Mouse (Mus musculus) kidney, adult 9 months (tissue): Measurements from ENCODE around the gene Rgs7.

Source experiments
- DNase-seq: peaks from one replicate; pipeline ENCODE4 v3.0.0; 2022

The Rgs7 gene

DNA sequence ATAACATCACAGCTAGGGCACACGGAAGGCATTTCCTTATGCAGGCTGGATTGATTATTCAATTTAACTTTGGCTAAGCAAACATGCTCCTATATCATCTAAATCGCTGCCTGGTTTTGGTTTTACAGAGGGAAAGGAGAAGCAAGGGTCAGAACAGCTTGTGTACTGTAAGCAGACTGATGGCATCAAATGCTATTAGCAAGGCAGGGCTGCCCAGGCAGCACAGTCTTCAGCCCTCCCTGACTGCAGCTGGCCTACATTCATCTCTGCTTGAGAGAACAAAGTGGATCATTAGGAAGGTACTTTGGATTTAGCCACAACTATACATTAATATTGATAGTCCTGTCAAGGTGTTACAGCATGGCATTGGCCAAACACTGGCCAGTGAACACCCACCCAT is 65.2 kb downstream of the Rgs7 start:
- no peak for DNase-seq

DNA sequence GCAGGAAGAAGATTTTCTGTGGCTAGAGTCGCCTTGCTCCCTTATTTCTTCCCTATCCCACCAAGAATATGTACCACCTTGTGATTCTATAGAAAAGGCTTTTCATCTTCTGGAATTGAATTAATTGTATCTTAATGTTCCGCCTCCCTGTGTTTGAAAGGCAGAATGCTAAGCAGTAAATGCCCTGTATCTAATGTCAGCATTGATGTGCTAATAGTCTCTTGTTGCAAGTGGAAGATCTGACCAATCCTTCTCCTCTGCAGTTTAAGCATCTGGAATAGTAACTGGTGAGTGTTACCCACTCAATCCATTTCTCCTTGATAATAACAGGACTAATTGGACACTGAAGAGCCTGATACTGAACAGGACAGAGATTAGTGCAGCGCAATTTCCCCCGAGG is 65.9 kb downstream of the Rgs7 start:
- no peak for DNase-seq

DNA sequence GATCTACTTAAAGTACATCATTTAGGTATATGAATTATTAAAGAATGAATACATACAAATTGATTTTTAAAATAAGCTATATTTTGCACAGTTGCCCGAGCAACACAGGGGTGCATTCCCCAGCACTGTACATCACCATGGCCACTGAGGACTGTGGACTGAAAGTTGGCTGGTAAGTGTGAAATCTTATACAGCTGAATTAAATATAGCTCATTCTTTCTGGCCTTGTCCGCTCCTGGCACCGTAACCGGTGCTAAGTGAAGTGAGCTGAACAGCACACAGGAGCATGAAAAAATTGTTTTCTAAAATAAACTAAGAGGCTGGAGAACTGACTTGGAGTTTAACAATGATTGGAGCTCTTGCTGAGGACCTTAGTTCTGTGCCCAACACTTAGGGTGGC is 71.4 kb downstream of the Rgs7 start:
- no peak for DNase-seq

DNA sequence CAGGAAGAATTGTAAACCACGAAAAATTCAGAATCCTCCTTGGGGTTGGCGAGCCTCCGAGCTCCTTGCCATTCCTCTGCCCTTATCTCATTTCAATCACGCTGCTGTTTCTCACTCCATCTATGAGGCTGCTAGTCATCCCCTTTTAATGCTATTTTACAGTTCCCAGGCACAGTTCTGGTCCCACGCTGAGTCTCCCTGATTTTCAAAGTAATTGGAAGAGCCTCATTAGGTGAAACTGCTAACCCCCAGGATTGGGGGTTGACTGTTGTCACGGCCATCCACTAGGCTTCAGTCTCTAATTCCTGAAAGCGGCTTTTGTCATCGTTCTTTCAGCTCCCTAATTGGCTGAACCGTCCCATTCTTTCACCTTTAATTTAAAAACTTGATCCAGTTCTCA is 76.6 kb downstream of the Rgs7 start:
- no peak for DNase-seq

DNA sequence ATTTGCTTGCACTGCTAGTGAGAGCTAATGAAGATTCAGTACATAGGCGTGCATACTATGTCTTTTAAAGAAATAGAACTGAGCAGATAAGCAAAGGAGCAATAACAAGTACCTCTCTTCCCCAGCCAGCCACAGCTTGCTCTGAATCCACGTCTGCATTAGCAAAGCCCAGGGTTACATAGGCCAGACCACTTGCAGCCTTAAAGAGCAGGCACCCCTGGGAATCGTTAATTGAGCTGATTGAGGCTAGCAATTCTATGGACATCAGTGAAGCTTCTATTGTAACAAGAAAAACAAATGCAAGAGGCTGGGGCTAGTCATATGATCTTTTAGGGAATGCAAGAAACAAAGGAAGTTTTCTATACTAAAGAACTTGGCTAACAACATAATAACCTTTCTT is 81.9 kb downstream of the Rgs7 start:
- DNase-seq: no peak

DNA sequence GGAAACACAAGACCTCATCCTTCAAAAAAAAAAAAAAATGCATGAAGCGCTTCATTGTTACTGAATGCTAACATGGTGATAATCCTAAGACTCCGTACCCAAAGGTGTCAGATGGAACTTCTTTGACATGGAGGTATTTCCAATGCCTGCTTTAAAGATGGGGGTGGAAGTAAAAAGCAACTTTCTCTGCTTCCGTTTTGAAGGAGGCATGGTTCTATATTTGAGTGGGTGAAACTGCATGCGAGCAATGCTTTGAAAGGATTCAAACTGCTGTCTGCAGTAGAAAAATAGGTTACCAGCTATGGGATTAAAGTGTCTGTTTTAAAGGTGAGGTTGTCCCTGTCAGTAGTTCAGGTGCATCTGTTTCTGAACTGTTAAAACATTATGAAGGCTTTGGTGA is 100.4 kb downstream of the Rgs7 start:
- no peak for DNase-seq

DNA sequence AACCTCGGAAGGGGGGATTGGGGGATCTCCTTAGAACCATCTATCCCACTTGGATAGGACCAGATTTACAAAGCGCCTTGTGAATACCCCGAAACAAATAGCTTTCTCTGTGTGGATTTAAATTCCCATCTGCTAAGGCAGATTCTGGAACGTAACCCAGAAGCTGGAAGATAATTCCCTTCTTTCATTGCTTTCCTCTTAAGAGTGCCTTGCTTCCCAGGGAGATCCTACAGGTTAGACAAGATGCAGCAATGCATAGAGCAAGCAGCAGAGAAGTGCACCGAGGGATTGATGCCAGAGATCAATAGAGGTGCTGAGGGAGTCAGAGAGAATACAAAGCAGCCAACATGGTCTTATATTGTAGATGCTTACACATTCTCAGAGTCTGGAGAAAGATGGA is 103.0 kb downstream of the Rgs7 start:
- DNase-seq: no peak

DNA sequence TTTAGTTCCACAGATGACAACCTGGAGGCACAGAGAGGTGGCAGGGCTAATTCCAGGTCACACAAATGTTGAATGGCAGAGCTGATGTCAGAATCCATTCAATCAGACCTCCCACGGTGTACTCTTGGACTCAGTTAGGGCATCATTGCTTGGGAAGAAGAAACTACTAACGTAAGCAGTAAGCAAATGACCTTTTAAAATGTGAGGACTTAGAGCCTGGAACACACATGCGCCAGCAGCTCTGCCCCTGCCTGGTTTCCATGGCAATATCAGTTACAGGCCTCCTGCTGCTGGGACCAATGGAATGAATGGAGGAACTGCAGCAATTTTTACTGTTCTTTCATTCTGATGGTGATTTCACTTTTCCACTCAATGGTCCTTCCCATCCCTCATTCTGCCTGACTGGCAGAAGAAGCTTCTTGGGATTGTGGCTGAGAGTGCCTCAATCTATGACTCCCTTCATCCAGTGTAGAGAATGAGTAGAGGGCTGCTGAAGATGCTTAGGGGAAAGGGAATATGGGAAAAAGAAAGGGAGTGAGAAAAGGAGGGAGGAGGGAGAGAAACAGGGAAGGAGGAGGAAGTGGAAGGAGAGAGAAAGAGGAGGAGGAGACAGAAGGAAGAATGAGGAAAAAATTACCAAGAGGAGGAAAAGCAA is 106.6 kb downstream of the Rgs7 start:
- DNase-seq: no peak

DNA sequence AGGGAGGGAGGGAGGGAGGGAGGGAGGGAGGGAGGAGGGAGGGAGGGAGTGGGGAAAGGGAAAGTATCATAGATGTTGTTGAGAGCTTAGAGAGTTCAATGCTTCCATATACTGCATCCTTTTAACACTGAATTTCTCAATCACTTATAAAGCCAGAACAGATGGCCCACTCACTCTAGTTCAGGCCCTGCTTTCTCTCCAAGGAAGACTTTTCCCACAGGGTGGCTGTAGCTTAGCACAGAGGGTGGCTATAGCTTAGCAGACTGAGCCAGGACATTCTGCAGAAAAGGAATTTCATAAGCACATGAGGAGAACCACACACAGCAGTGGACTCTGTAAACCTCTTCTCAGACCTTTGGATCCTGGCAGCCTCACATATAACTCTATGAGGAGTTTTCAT is 119.7 kb downstream of the Rgs7 start:
- DNase-seq: no peak

DNA sequence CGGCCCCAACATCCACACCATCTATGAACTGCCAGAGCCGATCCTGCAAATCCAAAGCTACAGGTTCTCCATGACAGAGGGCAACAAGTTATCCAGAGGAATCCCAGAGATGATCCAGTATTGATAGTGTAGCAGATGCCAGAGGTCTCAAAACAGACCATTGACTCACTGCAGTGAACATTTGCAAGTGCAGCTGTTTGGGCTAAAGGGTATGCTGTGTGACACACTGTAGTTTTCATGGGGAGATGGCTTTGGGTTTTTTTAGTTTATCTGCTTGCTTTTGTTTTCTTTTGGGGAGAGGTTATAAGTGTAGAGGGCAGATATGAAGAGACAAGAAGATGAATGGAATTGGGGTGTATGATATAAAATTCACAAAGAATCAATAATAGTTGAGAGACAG is 124.2 kb downstream of the Rgs7 start:
- no peak for DNase-seq

DNA sequence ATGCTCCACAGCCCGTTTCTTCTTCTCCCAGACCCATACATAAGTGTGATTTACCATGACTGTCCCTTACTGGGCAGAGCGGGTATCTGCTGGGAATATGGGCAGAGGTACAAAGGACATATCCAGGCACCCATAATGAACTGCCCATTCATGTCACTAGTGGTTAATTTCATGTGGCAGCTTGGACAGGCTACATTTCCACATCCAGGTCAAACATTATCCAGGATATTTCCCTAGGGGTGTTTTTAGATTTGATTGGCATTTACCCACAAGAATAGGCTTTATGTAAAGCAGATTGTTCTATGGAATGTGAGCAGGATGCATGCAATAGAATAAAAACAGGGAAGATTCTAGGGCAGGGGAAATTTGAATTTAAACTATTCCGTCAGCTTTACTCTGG is 128.7 kb downstream of the Rgs7 start:
- DNase-seq: no peak

DNA sequence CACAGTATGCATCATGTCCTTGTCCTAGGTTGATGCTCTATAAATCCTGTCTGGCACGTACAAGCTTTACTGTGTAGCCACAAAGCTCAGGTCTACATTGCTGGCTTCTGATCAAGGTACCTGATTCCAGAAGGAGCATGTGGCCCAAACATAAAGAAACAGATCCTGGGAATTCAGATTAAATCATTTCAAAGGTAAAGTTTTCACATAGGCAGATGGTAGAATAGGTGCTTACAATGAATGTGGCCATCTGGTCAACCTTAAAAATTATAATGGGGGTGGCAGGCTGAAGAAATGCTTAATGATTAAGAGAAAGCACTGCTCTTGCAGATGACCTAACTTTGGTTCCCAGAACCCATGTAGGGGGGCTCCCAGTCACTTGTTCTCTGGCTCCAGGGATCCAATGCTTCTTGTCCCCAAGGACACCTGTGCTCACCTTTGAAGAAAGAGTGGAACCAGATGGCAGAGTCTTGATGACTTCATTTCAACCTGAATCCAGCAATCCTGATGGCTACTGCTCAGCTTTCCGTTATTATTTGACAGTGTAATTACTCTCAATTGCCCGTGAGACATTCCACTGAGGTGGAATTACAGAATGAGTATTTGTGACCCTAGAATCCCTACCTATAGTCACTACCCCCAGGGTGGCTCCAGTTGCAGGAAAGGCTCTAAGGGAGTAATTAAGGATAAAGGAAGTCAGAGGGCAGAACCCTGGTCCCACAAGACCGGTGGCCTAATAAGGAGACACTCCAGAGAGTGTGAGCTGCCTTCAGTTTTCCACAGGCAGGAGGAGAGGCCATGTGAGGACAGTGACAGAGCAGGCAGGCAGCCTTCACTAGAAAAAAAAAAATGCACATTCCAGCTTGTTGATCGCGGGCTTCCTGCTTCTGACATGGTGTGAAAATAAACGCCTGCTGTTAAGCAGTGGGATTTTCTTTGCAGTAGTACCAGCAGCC is 132.6 kb downstream of the Rgs7 start:
- DNase-seq: peak; percentile 28

DNA sequence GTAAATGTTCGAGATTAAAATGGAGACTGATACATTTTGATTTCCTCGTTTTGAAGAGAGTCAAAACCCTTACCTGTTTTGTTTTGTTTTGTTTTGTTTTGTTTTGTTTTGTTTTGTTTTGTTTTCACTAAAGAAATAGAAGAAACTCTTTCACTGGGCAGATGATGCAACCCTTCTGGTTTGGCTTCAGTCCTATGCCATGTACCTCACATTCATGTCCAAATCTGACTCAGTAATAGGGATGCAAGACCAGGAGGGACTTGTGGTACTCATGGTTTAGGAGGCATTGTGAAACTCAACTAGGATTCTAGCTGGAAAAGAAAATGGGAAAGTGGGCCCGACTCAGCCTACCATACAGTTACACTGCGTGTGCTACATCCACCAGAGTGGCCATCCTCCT is 139.4 kb downstream of the Rgs7 start:
- DNase-seq: no peak

DNA sequence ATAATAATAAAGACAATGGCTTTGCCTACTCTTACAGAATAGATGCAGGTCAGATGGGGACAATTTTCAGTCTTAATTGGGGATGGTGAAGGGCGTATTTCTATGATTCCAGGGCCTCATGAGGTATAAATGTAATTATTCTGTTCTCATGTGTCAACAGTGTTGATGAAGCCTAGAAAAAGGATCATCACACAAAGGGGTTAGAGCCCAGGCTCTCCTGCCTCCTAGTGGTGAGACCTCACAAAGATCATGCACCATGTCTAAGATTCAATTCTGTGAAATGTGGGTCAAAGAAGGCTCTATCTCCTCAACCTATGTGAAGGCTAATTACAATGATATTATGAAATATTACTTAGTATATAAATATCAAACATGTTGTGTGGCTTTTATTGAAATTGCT is 146.1 kb downstream of the Rgs7 start:
- DNase-seq: no peak

DNA sequence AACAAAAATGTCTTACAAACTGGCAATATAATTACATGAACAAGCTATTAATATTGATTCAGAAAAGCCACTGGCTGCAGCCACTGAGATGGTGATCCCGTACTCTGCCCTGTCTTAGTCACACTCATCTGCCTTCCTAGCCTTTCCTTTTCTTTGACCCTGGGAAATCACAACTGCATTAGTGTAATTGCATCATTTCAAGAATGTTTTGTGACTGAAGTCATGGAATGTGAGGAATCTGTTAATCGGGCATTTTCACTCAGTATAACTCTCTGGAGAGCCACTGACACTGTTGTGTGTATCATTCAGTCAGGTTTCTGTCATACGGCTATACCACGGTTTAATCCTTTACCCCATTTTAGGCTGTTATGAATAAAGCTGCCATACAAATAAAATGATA is 156.1 kb downstream of the Rgs7 start:
- no peak for DNase-seq

DNA sequence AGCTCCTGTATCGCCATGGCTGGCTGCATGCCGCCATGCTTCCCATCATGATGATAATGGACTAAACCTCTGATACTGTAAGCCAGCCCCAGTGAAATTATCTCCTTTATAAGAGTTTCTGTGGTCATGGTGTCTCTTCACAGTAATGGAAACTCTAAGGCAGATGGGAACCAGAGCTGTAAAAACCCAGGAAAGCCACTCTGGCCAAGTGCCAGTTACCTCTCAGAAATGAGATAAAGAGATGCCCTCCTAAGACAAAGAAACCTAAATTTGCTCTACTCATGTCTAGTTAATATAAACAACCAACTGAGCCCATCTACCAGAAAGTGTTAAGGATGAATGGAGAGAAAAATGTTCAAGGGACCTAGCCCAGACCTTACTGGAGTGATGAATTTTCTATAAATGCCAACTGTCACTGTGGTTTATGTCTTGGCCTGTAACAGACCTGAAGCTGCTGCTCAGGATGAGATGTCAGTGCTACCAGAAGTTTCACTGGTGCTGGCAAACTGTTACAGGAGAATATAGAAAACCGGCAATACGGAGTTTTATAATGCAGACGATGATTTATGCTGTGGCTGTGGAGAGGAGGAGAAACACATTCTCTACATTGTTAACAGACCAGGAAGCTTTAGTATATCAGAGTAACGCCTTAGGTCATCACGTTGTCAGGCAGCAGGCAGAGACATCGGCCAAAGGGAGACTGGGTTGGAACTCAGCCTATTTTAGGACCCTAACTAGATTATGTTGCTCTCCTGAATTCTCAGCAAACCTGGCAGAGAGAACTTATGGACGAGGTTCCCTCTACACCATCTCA is 159.1 kb downstream of the Rgs7 start:
- DNase-seq: no peak

DNA sequence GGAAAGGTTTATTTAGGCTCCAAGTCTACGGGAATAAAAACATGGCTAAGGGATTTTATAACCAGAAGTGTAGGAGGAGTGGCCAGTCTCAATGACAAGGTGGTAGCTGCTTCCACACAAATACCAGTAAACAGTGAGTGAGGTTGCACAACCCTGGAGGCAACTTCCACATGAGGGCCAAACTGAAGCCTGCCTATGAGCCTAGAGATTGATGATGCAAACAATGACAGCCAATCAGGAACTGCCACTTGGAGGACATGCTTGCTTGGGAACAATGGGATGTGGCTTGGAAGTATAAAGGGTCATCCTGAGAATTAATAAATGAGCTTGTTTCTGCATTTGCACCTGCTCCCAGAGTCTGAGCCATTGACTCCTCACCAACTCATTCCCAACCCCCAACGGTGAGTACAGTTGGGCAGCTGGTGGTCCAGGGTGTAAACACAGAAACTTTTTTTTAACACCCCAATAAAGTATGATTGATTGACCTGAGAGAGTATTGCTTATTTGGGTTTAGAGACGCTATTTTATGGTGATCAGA is 162.3 kb downstream of the Rgs7 start:
- no peak for DNase-seq

DNA sequence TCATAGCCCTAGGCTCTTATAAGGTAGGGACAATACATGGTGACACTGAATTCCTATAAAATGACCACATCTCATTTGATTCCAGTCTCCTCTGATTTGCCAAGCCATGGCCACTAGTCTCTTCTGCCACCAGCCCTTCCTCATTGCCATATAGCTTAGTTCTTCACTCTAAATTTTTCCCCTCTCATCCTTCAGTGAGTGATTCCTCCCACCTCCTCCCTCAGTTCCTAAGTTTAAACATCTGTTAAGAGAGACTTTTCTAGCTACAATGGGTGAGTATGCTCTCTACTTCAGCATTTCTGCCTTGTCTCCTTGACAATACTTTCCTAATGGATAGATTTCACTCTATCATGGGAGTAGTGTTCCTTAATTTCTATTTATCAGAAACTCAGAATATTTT is 169.5 kb downstream of the Rgs7 start:
- DNase-seq: no peak

DNA sequence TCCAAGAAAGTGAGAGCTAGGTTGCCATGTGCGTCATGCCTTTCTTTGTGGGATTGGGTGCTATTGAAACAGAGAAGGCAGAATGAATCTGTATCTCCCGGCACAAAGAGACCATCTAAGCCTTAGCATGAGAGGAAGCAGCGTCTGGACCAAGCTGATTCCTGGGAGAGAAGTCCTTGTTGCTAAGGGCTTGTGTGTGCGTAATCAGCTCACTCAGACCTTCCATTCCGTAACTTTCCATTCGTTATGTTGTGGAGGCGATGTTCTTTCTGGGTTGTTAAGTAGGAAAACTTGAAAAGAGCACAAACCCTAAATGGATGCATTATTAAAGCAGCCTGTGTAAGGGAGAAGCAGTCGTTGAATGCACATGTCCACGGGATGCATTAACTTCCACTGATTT is 173.1 kb downstream of the Rgs7 start:
- DNase-seq: no peak

DNA sequence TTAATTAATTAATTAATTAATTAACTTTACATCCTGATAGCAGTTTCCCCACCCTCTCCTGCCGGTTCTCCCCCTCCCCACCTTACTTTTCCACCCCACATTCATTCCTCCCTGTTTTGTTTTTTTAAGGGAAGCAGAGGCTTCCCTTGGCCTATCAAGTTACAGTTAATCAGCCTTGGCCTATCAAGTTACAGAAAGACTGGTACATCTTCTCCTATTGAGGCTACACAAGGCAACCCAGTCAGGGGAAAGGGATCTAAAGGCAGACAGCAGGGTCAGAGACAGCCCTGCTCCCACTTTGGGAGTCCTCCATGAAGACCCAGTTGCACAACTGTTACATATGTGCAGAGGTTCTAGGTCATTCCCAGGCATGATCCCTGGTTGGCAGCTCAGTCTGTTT is 175.0 kb downstream of the Rgs7 start:
- no peak for DNase-seq

DNA sequence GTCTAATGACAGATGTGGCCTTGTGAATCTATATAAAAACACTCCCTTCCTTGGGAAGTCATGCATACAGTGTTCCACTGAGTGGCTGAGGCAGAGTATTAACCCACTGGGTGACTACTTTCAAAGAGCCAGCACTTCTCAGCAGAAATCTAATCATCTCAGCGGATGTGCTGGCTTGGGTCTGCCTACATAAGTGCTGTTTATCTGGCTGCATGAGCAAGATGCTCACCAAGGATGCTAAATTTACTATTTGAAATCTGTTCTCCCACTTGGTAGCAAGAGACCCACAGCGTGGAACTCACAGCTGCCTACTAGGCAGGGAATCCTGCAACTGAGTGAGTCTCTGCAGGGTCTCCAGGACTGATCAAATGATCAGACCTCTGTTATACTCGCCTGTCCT is 184.7 kb downstream of the Rgs7 start:
- no peak for DNase-seq

DNA sequence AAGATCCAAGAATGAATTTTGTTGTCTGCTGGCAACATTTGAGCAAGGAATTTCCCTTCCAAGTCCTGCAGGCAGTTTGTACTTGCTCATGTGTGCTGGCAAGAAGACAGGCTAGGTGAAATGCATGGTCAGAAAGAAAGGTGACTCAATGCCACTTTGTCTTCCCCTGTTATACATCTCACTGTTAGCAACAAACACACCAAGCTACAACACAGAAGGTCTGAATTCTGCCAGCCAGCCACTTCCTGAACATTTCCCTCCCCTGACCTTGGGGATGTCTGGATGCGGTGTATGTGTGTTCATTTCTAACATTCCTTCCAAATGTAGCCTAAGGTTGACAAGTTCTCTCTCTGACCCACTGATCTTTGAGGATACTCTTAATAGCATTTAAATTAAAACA is 191.4 kb downstream of the Rgs7 start:
- no peak for DNase-seq

DNA sequence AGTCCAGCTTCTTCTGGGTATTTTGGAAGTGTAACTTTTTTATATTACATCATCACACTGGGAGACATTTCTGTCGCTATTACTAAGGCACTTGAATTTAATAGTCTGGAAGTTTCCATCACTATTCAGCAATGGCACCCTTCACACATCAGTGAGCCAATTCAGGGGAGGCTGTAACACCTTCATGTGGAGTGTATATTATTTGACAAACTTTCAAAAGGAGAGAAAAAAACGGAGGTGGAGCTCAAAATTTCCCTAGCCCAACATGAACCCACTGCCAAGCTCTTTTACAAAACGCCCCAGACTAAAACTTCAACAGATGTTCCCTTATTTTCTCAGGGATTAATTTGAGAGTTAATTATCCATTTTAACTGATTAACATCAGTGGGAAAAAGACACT is 191.9 kb downstream of the Rgs7 start:
- DNase-seq: no peak
